15 mouse cellular contexts compared by ENCODE assay signal in the genomic region with DNA sequence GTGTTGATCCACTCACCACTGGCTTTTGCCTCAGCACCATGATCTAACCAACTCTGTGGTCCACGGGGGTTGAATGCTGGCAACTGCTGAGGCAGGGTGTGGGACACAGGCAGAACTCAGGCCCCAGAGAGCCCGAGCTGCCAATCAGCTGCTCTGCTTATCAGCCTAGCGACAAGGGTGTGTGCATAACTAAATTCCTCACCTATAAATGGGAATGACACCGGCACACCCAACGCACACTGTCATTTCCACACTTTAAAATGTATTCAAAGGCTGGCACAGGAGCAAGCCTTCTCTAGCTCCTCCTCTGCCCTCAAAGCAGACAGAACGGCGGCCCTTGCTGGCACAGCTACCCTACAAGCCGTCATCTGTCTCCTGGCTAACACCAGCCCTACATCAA. TPM values are rescaled to one million over a fixed set of nuclear protein-coding genes. Genes with fewer than 3 reads are reported as not detected.
A peak's percentile ranks its signal among the peaks of the same experiment; 100 is the strongest.
DNase-seq lines count a peak whose midpoint lies in the region; ATAC-seq and TF ChIP-seq lines count a peak whose summit lies in the region.
"Had no signal": no experiment of that assay in that cellular context is flagged by ENCODE, and none has a peak within 500 bp of the region (broad histone marks: within the 10 kb centered on the region; RNA-seq: fewer than 3 reads in every experiment).

No protein-coding gene starts in this region.

- no peak overlapping the region for H3K9ac ChIP-seq in forebrain, embryonic 15.5 days (replicated peaks)
- H3K9ac ChIP-seq in forebrain, embryonic 11.5 days (ENCODE audit: low read length) = no peak overlapping the region
- 0 out of 2 replicates have a peak overlapping the region, but pooled peaks have one; percentile 33 for H3K9ac ChIP-seq in heart, embryonic 16.5 days (ENCODE audit: low read length)
- H3K9ac ChIP-seq: hindbrain, embryonic 15.5 days; liver, embryonic 12.5 days had no signal

- H3K79me2 ChIP-seq in myocyte (ENCODE audit: control insufficient read depth, insufficient read depth) = peaks cover 10% of the 10 kb centered on the region

- TF ChIP-seq CTCF in lung, adult 2 months (IDR thresholded peaks at IDR 0.05; ENCODE audit: insufficient read depth, low read length) = no peak

- H3K4me2 ChIP-seq in forebrain, embryonic 15.5 days (replicated peaks) = no peak overlapping the region
- no peak overlapping the region for H3K4me2 ChIP-seq in forebrain, embryonic 11.5 days (ENCODE audit: low read depth, low read length, severe bottlenecking)
- peak overlapping the region; percentile 30 for H3K4me2 ChIP-seq in heart, embryonic 16.5 days (ENCODE audit: low read depth, low read length)
- peak overlapping the region; percentile 55 for H3K4me2 ChIP-seq in myocyte (ENCODE audit: low read depth)
- H3K4me2 ChIP-seq: hindbrain, embryonic 15.5 days; liver, embryonic 12.5 days had no signal

- no peaks in the 10 kb centered on the region for H3K27me3 ChIP-seq in forebrain, embryonic 15.5 days
- no peaks in the 10 kb centered on the region for H3K27me3 ChIP-seq in forebrain, embryonic 11.5 days (ENCODE audit: control insufficient read depth, insufficient read depth, low read length)
- H3K27me3 ChIP-seq in heart, embryonic 16.5 days (ENCODE audit: control insufficient read depth, insufficient read depth, low read length) = no peaks in the 10 kb centered on the region
- H3K27me3 ChIP-seq in myocyte (ENCODE audit: control insufficient read depth, insufficient read depth, insufficient read length) = no peaks in the 10 kb centered on the region
- H3K27me3 ChIP-seq: hindbrain, embryonic 15.5 days; liver, embryonic 12.5 days had no signal

- H3K36me3 ChIP-seq in forebrain, embryonic 15.5 days = no peaks in the 10 kb centered on the region
- H3K36me3 ChIP-seq in forebrain, embryonic 11.5 days (ENCODE audit: control insufficient read depth, insufficient read depth, low read length) = no peaks in the 10 kb centered on the region
- no peaks in the 10 kb centered on the region for H3K36me3 ChIP-seq in heart, embryonic 16.5 days (ENCODE audit: control insufficient read depth, insufficient read depth)
- no peaks in the 10 kb centered on the region for H3K36me3 ChIP-seq in myocyte (ENCODE audit: control insufficient read depth, insufficient read depth)
- H3K36me3 ChIP-seq: hindbrain, embryonic 15.5 days had no signal

- WGBS in forebrain, embryonic 15.5 days = 67% methylated on average over 8 of the region's 8 CpGs
- WGBS in forebrain, embryonic 11.5 days = 89% methylated on average over 8 of the region's 8 CpGs
- WGBS in lung, adult 2 months = 57% methylated on average over 8 of the region's 8 CpGs
- 27% methylated on average over 8 of the region's 8 CpGs for WGBS in heart, embryonic 16.5 days

- no peak overlapping the region for H3ac ChIP-seq in myocyte (ENCODE audit: control insufficient read depth, insufficient read length)

- H3K9me3 ChIP-seq in forebrain, embryonic 15.5 days = no peaks in the 10 kb centered on the region
- no peaks in the 10 kb centered on the region for H3K9me3 ChIP-seq in forebrain, embryonic 11.5 days (ENCODE audit: control insufficient read depth, low read length)
- H3K9me3 ChIP-seq in heart, embryonic 16.5 days (replicated peaks; ENCODE audit: control insufficient read depth, low read length) = no peaks in the 10 kb centered on the region
- H3K9me3 ChIP-seq: forebrain, embryonic 10.5 days; hindbrain, embryonic 15.5 days; liver, embryonic 12.5 days had no signal

- no peak for DNase-seq in forebrain, embryonic 11.5 days (ENCODE audit: low spot score)
- peak; percentile 26 for DNase-seq in lung, adult 2 months
- DNase-seq in lung, postnatal 14 days = no peak
- no peak for DNase-seq in spleen, postnatal 10 days (ENCODE audit: low spot score in 2 of 2)
- no peak for DNase-seq in adrenal gland, postnatal 25 days
- DNase-seq: gastrocnemius, postnatal 25 days; right cerebral cortex, adult 18-20 months; thymus, adult 18-20 months had no signal

- no peak for TF ChIP-seq POLR2A in lung, adult 2 months (IDR thresholded peaks at IDR 0.05; ENCODE audit: borderline replicate concordance, extremely low read depth, low read depth, low read length)
- no peak for TF ChIP-seq POLR2A in myocyte (IDR thresholded peaks at IDR 0.05; ENCODE audit: insufficient read length, low read depth)

- ATAC-seq in forebrain, embryonic 15.5 days (replicated peaks) = no peak
- no peak for ATAC-seq in forebrain, embryonic 11.5 days (replicated peaks; ENCODE audit: low FRiP score)
- ATAC-seq in heart, embryonic 16.5 days (replicated peaks; ENCODE audit: extremely low read depth, insufficient read depth, low FRiP score) = peak; percentile 83
- ATAC-seq: liver, embryonic 12.5 days had no signal

- H3K4me1 ChIP-seq in forebrain, embryonic 15.5 days = peaks cover 68% of the 10 kb centered on the region
- H3K4me1 ChIP-seq in forebrain, embryonic 11.5 days (replicated peaks; ENCODE audit: control insufficient read depth, insufficient read depth, low read length) = no peaks in the 10 kb centered on the region; the same call in 1 of the 2 replicates
- H3K4me1 ChIP-seq in lung, adult 2 months (ENCODE audit: control insufficient read depth, insufficient read depth, low read length) = peaks cover 14% of the 10 kb centered on the region
- H3K4me1 ChIP-seq in heart, embryonic 16.5 days (ENCODE audit: control insufficient read depth, insufficient read depth, low read length) = peaks cover 16% of the 10 kb centered on the region

- peak overlapping the region; percentile 53; the same call in 1 of the 2 replicates for H3K27ac ChIP-seq in forebrain, embryonic 15.5 days (replicated peaks)
- no peak overlapping the region for H3K27ac ChIP-seq in forebrain, embryonic 11.5 days (ENCODE audit: low read depth, low read length)
- peak overlapping the region; percentile 83 for H3K27ac ChIP-seq in heart, embryonic 16.5 days (ENCODE audit: low read length)
- H3K27ac ChIP-seq: forebrain, embryonic 10.5 days; hindbrain, embryonic 15.5 days; liver, embryonic 12.5 days had no signal

- no peak overlapping the region for H3K4me3 ChIP-seq in forebrain, embryonic 15.5 days
- H3K4me3 ChIP-seq in forebrain, embryonic 11.5 days (ENCODE audit: low read depth, low read length) = no peak overlapping the region
- H3K4me3 ChIP-seq in lung, adult 2 months (replicated peaks; ENCODE audit: extremely low read depth, low read depth, low read length) = no peak overlapping the region
- no peak overlapping the region for H3K4me3 ChIP-seq in heart, embryonic 16.5 days (ENCODE audit: low read length)
- H3K4me3 ChIP-seq in myocyte = no peak overlapping the region
- H3K4me3 ChIP-seq: forebrain, embryonic 10.5 days; hindbrain, embryonic 15.5 days; liver, embryonic 12.5 days; megakaryocyte, embryonic 14.5 days had no signal

TF ChIP-seq in myocyte, 11 proteins besides CTCF, POLR2A, EP300 and RAD21:
- TF ChIP-seq SRF (IDR thresholded peaks at IDR 0.05; ENCODE audit: control insufficient read depth, insufficient read length, low read depth) (peak; percentile 88), MYOD1 (IDR thresholded peaks at IDR 0.05; ENCODE audit: control insufficient read depth in 1 of 3, insufficient read length in 2 of 3, low read depth in 2 of 3) (peak in 2 of 3 experiments; percentile 36 to 89), TCF3 (IDR thresholded peaks at IDR 0.05; ENCODE audit: insufficient read length, low read depth) (peak; percentile 63), REST (IDR thresholded peaks at IDR 0.05; ENCODE audit: insufficient read depth, insufficient read length) (no peak), MYOG (IDR thresholded peaks at IDR 0.05; ENCODE audit: control insufficient read depth in 1 of 3, insufficient read depth in 1 of 3, insufficient read length in 2 of 3, low read depth in 2 of 3) (peak; percentile 59 to 93 (median 79)), MAX (IDR thresholded peaks at IDR 0.05; ENCODE audit: low read depth) (no peak), E2F4 (IDR thresholded peaks at IDR 0.05; ENCODE audit: insufficient read depth) (no peak), TCF12 (IDR thresholded peaks at IDR 0.05; ENCODE audit: insufficient read depth, poor library complexity, severe bottlenecking) (peak; percentile 48)

RNA-seq across cellular contexts. Expression of a gene that starts 46.6 kb away (rescaled TPM):
- polyA plus RNA-seq in forebrain, embryonic 15.5 days (2015; fragmentation: Nextera tagmentation; extraction: Ambion mirVana) = 18.3 and 20.3 TPM in 2 replicates
- 22.5 and 27.7 TPM in 2 replicates for polyA plus RNA-seq in forebrain, embryonic 11.5 days (2014; fragmentation: Nextera tagmentation; extraction: Ambion mirVana)
- 19.2 and 19.7 TPM in 2 replicates for polyA plus RNA-seq in lung, adult 2 months (2012; rRNA removed)
- polyA plus RNA-seq in heart, embryonic 16.5 days (2015; fragmentation: Nextera tagmentation; extraction: Ambion mirVana) = 4.3 and 5.5 TPM in 2 replicates
- polyA plus RNA-seq in myocyte (2012; fragmentation: generic; extraction: Trizol) = 18.0 TPM
- 2.3 and 4.6 TPM in 2 replicates for total RNA-seq in adrenal gland, postnatal 25 days (2021)

Comparison
In these comparisons a context has a peak if more than half of its experiments do, and no peak if none do; other contexts are left out.
1. H3K4me2 ChIP-seq: peak in heart, embryonic 16.5 days (single experiment) and myocyte (single experiment); none in forebrain, embryonic 15.5 days (single experiment) and forebrain, embryonic 11.5 days (single experiment).